Mouse (Mus musculus) layer of hippocampus, postnatal 25 days (tissue): ENCODE measurements around the gene Trim2. TPM values are rescaled to one million over a fixed set of nuclear protein-coding genes. Genes with fewer than 3 reads are reported as not detected.

Experiments
- DNase-seq, 2 experiments: peaks; one replicate each; pipeline ENCODE4 v3.0.0; 2022; ENCODE audit warnings: mixed read lengths in 2 of 2, low spot score in 1 of 2; ENCODE audit errors: extremely low spot score in 1 of 2
- total RNA-seq, 2 experiments: library from RNA; stranded (reverse); gene quantifications; 2 replicates each; pipeline ENCODE4 v1.2.3; 2021

Trim2 gene
- total RNA-seq = 100 to 1,000 TPM; 403 to 407 TPM

DNA sequence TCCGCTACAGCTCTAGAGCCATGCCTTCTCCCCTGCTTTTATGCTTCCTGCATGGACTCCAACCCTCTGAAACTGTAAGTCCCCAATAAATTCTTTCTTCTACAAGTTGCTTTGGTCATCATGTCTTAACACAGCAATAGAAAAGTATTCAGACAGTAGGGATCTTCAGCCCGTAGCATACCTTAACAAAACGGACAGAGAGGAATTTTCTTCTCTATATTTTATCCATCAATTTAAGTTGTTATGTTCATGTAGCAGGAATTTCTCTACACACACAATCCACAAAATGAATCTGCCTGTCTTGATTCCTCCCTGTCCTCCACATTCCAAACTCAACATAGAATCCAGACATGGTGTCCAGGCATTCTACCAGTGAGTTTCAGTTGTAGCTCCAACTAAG lies at the start of gene Trim2:
Gene Trim2, minus strand, starts transcription at position 101 of the 400 bp plus-strand sequence.
- DNase-seq = no peak

DNA sequence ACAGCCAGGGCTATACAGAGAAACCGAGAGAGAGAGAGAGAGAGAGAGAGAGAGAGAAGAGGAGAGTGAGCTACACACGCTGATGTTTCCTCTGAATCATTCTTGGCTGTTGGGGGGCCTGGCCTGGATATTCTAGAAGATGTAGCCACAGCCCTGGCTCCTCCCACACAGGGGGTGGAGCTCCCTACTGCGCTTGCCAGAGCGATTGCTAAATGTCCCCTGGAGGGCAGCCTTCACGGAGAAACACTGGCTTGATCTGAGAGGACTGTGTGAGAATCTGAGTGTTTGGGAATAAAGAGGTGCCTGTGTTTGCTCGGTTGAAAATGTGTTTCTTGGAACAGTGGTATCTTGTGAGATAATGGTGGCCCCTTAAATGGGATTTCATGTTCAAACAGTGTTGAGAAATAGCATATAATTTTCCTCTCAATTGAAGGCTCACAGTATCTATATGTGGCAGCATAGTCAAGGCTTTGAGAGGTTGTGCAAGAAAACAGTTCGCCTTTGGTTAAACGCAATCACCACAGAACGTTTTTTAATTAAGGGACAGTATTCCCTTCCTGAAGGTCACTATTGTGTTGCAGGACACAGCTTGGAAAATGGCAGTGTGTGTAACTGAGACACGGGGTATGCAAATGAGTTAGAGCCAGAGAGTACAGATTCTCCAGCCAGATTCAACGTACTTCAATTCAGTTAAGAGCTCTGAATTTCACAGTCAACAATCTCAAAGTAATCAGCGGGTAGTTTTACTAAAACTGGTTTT lies 49.4 kb upstream of the Trim2 start:
- DNase-seq = no peak

DNA sequence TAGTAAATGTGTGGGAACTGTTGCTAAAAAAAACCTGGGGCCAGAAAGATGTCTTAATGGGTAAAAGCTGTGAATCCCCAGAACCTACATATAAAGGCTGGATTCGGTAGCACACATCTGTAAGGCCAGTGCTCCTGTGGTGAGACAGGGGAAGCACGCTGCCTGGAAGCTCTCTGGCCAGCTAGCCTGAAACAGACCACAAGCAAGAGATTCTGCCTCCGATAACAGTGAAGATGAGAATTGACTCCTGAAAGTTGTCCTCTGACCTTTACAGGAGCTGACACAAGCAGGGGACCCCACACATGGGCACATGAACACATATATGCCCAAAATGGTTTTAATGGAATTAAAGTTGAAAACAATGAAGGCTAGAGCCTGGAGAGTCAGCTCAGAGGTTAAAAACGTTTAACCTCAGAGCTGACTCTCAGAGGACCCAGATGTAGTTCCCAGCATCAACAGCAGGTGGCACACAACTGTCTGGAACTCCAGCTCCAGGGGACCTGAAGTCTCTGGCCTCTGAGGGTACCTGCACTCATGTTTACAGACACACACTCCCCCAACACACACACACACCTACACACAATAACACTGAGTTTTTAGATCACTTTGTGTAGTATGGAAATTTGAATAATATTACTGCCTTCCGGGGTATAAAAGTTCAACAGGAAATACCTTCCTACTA lies 45.8 kb upstream of the Trim2 start:
- DNase-seq = peak; percentile 54 to 95

DNA sequence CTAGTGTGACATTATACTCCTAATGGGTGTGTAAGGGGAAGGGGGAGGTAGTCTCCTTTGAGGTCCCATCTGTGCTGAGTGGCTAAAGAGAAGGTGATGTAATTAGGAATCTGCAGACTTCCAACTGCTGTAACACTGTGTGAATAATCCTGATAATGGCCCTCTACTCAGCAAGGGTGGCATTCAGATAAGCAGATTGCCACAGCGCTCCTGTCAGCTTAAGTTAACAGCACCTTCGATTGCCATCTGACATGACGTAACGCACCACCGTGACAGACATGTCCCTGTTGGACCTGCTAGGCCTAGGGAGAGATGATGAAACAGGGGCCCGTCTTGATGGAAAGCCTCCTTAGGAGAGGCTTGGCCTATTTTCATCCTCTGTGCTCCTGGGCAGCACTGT lies 43.6 kb upstream of the Trim2 start:
- no peak for DNase-seq

DNA sequence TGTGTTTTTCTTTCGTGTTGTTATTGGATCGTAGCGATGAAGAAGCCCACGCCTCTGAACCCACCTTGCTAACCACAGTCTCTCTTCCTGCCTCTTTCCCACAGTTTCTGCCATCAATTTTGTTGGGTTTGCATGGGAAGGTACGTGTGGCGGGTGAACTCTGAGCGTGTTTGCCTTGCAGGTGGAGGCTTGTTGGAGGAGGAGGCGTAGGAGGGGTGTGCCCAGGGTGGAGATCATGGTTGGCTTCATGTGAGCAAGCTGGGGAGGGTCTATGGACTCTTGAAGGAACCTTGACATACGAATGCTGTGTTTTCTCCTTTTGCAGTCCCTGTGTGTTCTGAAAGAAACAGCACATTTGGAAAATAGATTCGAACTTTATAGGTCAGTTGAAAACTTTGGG lies 43.1 kb upstream of the Trim2 start:
- DNase-seq = no peak

DNA sequence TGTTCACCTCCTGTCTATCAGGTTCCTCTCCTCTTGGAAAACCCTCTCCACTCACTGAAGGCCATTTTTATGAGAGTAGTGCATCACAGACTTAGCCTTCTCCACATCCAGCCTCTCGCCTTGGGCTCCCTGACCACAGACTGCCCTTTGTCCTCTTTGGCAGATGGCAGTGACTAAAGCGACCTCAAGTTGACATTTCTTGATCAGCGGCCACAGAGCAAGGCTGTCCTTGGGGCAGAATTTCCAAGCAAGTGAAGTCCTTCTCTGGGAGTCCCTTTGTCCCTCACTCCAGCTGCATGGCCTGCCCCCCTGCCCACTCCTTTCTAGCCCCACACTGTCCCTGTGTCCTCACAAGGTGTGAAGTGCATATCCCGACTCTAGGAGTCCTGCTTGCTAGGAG lies 40.7 kb upstream of the Trim2 start:
- no peak for DNase-seq

DNA sequence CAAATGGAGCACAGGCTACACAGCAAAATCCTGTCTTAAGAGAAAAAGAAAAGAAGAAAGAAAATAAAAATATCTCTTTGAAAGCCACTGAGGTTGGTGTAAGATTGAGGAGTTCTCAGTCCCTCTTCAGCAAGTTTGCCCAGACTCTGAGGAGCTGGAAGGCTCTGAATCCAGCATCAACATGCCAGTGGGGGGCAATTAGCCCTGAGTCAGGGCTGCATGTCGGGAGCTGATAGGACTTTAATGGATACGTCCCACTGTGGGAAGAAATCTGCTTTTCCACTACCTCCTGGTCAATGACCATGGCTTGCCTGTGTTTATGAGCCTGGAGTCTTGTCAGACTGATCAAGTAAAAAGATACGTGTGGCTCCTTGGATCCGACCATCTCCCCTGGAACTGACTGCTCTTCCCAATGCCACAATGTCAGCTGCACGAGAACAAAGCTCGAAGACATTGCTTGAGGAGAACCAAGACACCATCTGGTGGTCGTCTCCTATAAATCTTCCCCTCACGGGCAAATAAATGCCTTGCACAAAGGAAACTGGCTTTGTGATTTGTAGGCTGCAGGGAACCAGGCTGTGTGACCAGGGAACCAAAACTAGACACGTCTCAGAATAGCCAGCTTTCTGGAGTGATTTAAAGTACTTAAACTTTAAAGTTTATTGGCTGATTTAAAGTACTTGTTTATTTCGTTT lies 39.9 kb upstream of the Trim2 start:
- DNase-seq = peak in 1 of 2 experiments; percentile 1

DNA sequence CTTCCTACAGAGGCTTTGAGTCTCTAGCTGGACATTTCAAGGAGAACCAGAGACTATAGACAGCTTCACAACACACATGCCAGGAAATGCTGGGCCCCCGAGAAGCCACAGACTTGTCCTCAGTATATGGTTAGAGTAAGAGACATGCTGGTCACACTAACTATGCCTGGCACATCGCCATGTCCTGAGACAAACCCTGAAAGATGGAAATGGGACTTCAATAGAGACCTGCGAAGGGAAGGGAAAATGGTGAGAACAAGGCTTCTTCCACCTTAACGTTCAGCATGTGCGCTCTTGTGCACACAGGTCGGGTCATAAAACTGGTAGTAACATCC lies 38.9 kb upstream of the Trim2 start:
- DNase-seq = peak in 1 of 2 experiments; percentile 7

DNA sequence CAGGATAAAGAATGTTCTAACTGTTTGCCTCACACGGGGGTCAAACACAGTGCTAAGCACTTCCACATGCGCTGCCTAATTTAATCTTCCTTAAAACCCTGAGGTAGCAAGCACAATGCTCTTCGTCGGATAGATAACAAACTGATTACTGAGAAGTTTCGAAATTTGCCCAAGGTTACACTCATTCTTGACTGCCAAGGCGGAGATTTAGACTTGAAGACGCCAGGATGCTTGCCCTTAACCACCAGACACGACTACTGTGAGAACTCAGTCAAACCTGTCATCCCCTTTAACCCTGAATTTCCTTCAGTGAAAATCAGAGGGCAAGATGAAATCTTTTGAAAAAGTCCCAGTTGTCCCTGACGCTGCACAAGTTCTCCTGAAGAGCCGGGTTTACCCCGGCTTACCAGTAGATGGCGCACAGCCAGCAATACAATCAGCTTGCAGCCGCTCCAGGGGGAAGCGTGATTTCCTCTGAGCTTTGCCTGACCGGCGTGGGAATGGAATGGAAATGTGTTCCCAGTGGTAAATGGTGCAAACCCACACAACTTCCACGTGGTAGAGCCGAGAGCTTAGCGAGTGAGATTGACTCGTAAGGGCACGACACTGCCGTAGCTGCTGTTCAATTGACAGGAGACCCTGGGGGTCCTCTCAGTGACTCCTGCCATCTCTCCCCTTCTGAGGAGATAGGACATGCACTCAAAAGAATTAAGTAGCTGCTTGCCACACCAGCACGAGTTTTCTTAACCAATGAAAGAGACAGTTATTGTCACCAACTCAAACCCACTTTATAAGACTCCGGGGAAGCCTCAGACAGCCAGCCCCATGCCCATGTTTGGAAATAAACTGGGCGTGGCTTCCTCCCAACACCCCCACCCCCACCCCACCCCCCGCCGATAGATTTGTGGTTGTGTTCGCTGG lies 38.3 kb upstream of the Trim2 start:
- DNase-seq = peak; percentile 65 to 83

DNA sequence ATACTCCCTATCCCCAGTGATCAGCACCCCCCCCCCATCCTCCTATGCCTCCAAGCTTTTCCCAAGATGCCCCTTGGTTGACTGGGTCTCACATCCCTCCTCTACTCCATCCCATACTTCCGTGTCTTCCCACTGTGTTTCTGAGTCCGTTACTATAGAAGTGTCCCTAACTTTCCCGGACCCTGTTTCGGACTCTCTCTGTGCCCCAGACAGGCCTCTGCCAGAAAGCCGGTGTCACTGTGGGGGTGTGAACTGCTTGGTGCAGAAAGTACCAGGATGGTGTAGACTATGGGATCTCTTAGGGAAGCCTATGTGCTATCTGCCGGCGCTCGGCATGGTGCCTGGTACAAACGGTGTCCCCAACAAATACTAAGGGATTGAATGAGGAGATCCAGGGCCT lies 36.4 kb upstream of the Trim2 start:
- DNase-seq = no peak

DNA sequence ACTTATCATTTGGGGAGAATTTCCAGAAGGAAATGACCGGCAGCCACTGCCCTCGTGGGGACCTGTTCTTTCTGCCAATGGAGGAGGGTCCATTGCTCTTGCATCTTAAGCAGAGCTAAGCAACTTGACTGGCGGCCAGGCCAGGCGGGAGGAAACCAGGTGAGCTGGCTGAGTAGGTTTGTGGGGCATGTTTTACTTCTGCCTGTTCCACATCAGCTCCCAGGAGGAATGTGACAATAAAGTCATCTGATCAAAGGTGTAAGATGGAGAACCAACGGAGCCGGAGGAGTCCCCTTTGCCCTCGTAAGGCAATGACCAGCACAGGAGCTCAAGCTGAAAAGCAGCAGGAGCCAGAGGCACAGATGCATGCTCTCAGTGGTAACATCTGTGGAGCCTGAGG lies 35.1 kb upstream of the Trim2 start:
- no peak for DNase-seq

DNA sequence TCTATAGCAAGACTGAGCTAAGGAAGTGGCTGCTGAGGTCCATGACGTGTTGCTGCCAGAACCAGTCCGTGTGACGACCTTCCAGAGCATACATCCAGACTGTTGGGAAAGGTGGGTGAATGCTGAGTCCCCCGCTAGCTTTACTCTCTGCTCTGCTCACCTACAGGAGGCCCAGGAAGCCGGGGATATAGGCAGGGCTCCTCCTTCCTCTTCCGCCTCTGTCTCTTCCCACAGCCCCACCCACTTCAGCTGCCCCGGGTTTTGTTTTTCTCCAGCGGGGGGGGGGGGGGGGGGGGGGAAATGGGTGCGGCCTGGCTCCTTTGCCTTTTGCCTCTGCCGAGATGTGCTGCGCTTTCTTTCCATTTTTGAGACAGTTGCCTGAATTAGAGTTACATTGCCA lies 30.9 kb upstream of the Trim2 start:
- no peak for DNase-seq

DNA sequence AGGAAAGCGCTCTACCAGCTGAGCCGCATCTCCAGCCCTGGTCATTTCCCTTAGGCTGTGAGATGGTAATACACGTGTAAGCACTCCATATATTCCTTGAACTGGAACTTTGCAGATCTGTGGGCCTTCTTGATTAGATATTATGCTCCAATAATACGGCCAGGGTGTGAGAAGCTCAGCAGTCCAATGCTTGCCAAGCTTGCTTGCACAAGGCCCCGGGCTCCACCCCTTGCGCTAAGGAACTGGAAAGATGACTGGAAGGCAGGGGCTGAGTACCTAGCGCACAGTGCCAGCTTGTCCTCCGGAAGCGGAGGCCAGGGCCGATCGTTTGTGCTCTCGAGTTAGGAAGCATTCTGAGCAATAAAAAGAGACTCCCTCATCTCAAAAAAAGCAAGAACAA lies 29.7 kb upstream of the Trim2 start:
- no peak for DNase-seq

DNA sequence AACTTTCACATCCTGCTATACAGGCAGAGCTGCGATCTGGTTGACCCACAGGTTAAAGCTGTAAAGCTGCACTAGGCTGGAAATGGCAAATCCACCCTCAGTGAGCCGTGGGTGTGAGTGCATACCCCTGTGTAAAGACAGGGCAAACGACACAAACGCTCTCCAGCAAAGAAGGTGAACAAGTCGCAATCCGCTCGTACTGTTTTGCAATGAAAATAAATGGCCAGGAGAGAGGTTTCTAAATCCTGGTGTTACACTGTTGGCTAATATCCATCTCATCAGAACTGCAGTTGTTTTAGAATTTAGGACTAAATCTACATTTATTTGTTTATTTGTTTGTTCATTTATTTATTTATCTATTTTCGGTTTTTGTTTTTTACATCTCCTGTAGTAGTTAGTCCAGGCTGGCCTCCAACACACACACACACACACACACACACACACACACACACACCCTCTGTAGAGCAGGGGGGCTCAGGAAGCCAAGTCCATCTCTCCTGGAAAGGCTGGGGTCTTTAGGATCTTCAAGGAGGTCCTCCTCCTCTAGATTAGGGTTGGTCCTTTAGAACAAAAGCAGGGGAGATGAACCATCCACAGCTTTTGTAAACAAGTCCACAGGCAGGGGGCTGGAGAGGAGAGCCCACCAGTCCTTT lies 28.9 kb upstream of the Trim2 start:
- no peak for DNase-seq

DNA sequence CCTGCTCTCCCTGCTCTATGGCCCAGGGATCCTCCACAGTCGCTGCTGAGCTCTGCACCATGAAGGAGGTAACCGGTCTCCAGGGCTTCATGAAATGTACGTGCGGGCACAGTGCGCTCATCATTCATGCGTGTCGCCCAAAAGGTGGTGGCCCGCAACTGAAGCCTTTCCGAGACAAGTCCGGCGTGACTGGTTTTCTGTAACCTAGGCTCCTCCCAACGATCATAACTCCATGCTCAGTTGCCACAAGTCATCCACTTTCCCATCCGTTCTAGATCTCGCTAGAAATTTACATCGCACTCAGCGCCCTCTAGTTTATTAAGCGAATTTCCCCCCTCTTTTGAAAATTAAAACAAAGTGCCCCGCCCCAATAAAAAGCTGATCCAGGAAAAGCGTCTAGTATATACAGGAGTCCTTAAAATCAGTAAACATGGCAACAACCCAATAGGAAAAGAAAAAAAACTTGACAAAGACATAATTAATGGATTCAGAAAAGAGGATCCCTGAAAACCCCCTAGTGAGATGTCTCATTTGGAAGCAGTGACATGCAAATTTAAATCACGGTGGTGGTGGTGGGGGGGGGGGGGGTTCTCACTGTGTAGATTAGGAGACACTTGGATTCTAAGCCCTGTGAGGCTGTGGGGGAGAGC lies 28.2 kb upstream of the Trim2 start:
- no peak for DNase-seq

DNA sequence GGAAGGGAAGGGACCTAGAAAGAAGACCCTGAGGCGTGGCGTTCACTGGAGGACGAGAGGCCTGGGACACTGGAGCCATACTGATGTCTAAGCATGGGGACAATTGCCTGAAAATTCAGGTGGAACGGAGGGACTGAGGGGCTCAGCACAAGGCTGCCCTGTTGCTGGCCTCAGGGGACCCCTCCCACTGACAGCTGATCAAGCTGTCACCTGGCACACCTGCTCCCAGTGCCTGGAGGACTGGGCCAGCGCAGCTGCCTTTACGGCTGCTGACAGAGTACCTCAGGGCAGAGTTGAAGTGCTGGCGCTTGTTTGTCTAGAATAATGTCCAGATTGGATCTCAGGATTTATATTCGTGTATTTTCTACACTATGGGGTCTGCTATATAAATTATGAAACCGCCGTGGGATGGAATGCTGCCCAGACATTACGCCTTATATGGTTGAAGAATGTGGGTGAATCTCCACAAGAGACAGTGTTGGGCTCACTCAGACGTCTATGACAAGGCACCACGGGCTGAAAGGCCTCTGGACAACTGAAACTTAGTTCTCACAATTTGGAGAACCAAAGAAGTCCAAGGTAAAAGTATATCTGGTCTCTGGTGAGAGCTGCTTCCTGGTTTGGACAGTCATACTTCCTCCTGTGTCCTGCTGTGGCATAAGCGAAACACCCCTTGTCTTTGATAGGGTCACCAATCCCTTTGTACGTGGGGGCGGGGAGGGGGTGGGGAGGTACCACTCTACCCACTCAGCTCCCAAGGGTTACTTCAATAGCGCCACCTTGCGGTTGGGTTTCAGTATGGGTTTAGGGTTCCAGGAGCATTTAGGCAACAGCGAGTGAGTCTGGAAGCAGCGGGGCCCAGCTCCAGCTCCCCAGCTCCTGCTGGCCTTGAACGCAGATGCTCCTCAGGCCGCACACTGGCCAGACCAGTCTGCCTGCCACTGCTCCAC lies 27.0 kb upstream of the Trim2 start:
- DNase-seq = peak in 1 of 2 experiments; percentile 65

DNA sequence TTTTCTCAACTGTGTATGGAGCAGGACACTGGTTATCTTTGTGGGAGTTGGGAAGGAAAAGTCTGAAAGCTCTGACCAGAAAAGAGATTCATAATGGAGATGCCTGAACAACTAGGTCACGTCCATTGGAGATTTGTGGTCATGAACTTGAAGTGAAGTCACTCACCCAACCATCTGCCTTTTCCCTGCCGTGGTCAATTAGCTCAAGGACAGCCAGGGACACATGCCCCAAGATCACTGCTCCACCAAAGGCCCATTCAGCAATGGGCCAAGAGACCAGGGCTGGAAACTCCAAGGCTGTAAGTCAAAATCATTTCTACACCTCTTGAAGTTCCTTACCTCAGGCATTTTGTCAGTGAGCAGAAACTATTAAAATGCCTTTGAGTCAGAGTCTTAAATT lies 23.5 kb upstream of the Trim2 start:
- DNase-seq = no peak

DNA sequence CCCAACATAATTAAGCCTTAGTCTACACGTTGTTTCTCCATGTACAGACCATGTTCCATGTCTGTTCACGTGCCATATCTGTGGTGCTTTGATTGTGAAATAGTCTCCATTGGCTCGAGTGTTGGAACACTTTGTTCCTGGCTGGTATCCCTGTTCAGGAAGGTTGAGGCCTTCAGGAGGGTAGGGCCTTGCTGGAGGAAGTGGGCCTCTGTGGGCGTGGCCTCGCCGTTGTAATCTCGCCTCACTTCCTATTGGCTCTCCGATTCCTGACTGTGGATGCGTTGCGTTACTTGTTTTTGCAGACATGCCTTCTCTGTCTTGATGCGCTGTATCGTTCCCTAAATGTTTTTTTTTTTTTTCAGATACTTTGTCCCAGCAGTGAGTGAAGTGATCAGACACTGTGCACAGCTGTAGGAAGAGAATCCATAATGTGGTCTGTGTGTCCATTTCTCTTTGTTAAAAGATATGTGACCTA lies 18.3 kb upstream of the Trim2 start:
- no peak for DNase-seq
